Mouse (Mus musculus): Measurements from ENCODE around the gene Ffar4. TPM values are rescaled to one million over a fixed set of nuclear protein-coding genes. Genes with fewer than 3 reads are reported as not detected.
A peak's percentile ranks its signal among the peaks of the same experiment; 100 is the strongest.

Ffar4 gene
- 1.6 and 2.2 TPM in 2 replicates for polyA plus RNA-seq (2012; rRNA removed)

DNA sequence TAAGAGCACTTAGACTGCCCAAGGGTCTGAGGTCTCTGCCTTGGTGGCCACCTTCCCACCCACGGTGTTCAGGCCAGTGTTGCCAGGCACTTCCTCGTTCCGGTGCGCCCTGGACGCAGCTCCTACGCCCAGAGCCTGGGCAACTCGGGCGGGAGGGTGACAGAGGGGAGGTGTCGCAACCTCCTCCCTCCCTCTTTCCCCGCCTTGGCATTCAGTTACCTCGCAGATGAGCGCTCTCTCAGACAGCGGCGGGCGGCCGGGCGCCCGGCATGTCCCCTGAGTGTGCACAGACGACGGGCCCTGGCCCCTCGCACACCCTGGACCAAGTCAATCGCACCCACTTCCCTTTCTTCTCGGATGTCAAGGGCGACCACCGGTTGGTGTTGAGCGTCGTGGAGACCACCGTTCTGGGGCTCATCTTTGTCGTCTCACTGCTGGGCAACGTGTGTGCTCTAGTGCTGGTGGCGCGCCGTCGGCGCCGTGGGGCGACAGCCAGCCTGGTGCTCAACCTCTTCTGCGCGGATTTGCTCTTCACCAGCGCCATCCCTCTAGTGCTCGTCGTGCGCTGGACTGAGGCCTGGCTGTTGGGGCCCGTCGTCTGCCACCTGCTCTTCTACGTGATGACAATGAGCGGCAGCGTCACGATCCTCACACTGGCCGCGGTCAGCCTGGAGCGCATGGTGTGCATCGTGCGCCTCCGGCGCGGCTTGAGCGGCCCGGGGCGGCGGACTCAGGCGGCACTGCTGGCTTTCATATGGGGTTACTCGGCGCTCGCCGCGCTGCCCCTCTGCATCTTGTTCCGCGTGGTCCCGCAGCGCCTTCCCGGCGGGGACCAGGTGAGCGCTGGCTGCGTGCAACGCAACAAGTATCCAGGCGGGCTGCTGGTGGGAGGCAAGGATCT, at the start of gene Ffar4:
Ffar4 (plus strand) TSS at position 214 of the 901 bp plus-strand sequence.
- Histone ChIP-seq H3K36me3 (ENCODE audit: control insufficient read depth, insufficient read depth, low read length) (no peaks in the 10 kb centered on the region), H3K27me3 (ENCODE audit: control insufficient read depth, insufficient read depth, low read length) (no peaks in the 10 kb centered on the region), H3K27ac (ENCODE audit: control insufficient read depth, insufficient read depth, low read depth, low read length) (no peak within 1 kb of the TSS), H3K4me3 (ENCODE audit: control insufficient read depth, low read depth, low read length) (peak within 1 kb of the TSS; percentile 75), H3K4me1 (ENCODE audit: control insufficient read depth, insufficient read depth, low read length) (peaks cover 8% of the 10 kb centered on the region)
- no peak for TF ChIP-seq POLR2A (IDR thresholded peaks at IDR 0.05; ENCODE audit: control insufficient read depth, low read depth, low read length)
- no peak for TF ChIP-seq CTCF (IDR thresholded peaks at IDR 0.05; ENCODE audit: control insufficient read depth, insufficient read depth, insufficient replicate concordance, low read depth, low read length)

DNA sequence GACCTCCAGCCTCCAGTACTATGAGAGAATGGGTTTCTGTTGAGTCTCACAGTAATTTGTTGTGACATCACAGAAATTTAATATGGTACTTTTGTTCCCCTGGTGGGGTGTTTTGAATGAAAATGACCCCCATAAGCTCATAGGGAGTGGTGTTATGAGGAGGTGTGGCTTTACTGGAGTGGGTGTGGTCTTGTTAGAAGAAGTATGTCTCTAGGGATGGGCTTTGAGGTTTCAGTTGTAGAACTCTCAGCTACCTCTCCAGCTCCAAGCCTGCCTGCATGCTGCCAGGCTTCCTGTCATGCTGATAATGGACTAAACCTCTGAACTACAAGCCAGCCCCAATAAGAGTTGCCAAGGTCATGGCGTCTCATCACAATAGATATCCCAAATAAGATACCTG, 47.2 kb upstream of the Ffar4 start:
- TF ChIP-seq CTCF (IDR thresholded peaks at IDR 0.05; ENCODE audit: control insufficient read depth, insufficient read depth, insufficient replicate concordance, low read depth, low read length) (no peak), POLR2A (IDR thresholded peaks at IDR 0.05; ENCODE audit: control insufficient read depth, low read depth, low read length) (no peak)
- H3K27ac ChIP-seq (ENCODE audit: control insufficient read depth, insufficient read depth, low read depth, low read length): no peak overlapping the region

DNA sequence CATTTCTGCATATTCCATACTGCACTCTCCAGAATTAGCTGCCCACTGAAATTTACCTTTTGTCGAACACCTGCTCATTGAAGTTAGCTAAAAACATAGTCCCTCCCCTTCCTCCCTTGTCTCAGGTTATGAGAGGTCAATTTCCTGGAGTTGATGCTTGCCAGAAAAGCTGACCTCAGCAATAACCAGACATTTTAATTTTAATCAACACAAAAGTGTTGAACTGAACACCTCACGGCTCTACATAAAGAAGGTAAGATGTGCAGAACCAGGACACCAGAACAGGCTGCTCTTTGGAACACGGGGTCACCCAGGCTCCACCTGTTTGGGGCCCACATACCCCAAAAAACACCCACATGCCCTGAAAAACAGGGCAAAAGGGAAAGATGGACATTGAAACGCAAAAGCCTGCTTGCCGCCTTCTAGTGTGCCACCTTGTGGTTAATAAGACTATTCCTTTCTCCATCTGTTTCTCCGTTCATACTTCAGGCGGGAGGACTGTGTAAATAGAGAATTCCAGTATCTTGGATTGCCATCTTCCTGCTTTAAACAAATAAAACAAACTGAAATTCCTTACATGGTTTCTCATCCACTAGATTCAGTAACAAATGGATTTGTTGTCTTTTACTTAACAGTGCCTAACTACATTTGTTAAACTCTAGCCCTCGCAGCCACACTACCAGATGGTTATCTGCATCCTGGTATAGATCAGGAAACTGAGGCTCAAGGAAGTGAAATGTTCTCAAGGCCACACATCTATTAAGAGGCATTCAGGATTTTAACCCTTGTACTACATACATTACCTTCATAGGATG, 43.4 kb upstream of the Ffar4 start:
- H3K36me3 ChIP-seq (ENCODE audit: control insufficient read depth, insufficient read depth, low read length): no peaks in the 10 kb centered on the region
- no peaks in the 10 kb centered on the region for H3K27me3 ChIP-seq (ENCODE audit: control insufficient read depth, insufficient read depth, low read length)
- H3K4me1 ChIP-seq (ENCODE audit: control insufficient read depth, insufficient read depth, low read length): peaks cover 7% of the 10 kb centered on the region
- peak overlapping the region; percentile 97; the same call in 1 of the 2 replicates for H3K4me3 ChIP-seq (ENCODE audit: control insufficient read depth, low read depth, low read length)
- TF ChIP-seq POLR2A (IDR thresholded peaks at IDR 0.05; ENCODE audit: control insufficient read depth, low read depth, low read length) (no peak), CTCF (IDR thresholded peaks at IDR 0.05; ENCODE audit: control insufficient read depth, insufficient read depth, insufficient replicate concordance, low read depth, low read length) (no peak)
- no peak overlapping the region for H3K27ac ChIP-seq (ENCODE audit: control insufficient read depth, insufficient read depth, low read depth, low read length)

More for the DNA sequence above, 47.2 kb upstream of the Ffar4 start:
- H3K4me3 ChIP-seq (ENCODE audit: control insufficient read depth, low read depth, low read length): no peak overlapping the region
- H3K36me3 ChIP-seq (ENCODE audit: control insufficient read depth, insufficient read depth, low read length): no peaks in the 10 kb centered on the region
- H3K27me3 ChIP-seq (ENCODE audit: control insufficient read depth, insufficient read depth, low read length): no peaks in the 10 kb centered on the region
- H3K4me1 ChIP-seq (ENCODE audit: control insufficient read depth, insufficient read depth, low read length): peaks cover 7% of the 10 kb centered on the region

DNA sequence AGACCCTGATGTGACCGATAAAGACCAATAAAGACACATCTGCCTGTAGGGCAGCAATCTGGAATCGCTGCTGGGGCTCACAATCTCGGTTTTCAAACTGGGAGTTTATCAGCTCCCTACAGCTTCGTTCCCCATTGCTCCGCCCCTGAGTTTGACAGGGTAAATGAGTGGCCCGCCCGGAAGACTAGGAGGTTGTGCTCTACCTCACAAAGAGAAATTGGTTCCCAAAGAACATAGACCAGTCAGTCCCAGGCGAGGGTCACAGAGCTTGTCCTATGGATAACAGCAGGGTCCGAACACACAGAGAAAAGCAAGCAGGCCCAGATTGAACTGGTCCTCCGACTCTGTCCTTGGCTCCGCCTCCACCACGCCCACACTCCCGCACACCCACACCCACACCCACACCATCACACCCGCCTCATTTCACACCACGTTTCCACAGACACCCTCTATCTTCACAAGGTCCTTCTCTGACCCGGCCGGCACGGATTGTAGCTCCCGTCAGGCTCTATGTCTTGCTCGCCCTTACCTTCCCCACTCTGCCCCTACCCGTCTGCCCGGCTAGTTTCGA, 42.6 kb upstream of the Ffar4 start:
- H3K4me1 ChIP-seq (ENCODE audit: control insufficient read depth, insufficient read depth, low read length): peaks cover 7% of the 10 kb centered on the region
- no peaks in the 10 kb centered on the region for H3K27me3 ChIP-seq (ENCODE audit: control insufficient read depth, insufficient read depth, low read length)
- H3K4me3 ChIP-seq (ENCODE audit: control insufficient read depth, low read depth, low read length): peak overlapping the region; percentile 97
- no peak for TF ChIP-seq CTCF (IDR thresholded peaks at IDR 0.05; ENCODE audit: control insufficient read depth, insufficient read depth, insufficient replicate concordance, low read depth, low read length)
- peak; percentile 27; the same call in 1 of the 2 replicates for TF ChIP-seq POLR2A (IDR thresholded peaks at IDR 0.05; ENCODE audit: control insufficient read depth, low read depth, low read length)
- no peaks in the 10 kb centered on the region for H3K36me3 ChIP-seq (ENCODE audit: control insufficient read depth, insufficient read depth, low read length)
- peak overlapping the region; percentile 48 for H3K27ac ChIP-seq (ENCODE audit: control insufficient read depth, insufficient read depth, low read depth, low read length)

DNA sequence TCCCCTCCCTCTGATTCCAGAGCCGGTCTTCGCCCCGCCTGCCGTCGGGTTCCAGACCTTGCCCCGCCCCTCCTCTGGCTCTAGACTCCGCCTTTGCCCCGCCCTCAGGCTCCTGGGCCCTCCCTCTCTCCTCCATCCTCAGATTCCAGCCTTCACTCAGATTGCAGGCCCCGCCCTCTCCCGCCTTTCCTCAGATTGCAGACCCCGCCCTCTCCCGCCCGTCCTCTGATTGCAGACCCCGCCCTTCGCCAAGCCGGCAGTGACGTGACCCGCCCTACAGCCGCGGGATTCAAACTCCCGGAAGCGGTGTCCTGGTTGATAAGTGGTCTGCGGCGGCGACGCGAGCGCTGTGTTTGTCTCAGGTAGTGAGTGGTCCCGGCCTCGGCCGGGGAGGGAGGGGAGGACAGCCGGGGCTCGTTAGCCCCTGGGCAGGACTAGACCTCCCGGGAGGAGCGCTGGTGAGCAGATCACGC, 42.1 kb upstream of the Ffar4 start, which contains the start of gene Cep55:
Cep55 (plus strand) TSS at position 292 of the 473 bp plus-strand sequence.
- Histone ChIP-seq H3K36me3 (ENCODE audit: control insufficient read depth, insufficient read depth, low read length) (no peaks in the 10 kb centered on the region), H3K27me3 (ENCODE audit: control insufficient read depth, insufficient read depth, low read length) (no peaks in the 10 kb centered on the region), H3K27ac (ENCODE audit: control insufficient read depth, insufficient read depth, low read depth, low read length) (peak within 1 kb of the TSS; percentile 75), H3K4me3 (ENCODE audit: control insufficient read depth, low read depth, low read length) (peak within 1 kb of the TSS; percentile 97), H3K4me1 (ENCODE audit: control insufficient read depth, insufficient read depth, low read length) (peaks cover 7% of the 10 kb centered on the region)
- TF ChIP-seq POLR2A (IDR thresholded peaks at IDR 0.05; ENCODE audit: control insufficient read depth, low read depth, low read length): peak; percentile 59
- no peak for TF ChIP-seq CTCF (IDR thresholded peaks at IDR 0.05; ENCODE audit: control insufficient read depth, insufficient read depth, insufficient replicate concordance, low read depth, low read length)

DNA sequence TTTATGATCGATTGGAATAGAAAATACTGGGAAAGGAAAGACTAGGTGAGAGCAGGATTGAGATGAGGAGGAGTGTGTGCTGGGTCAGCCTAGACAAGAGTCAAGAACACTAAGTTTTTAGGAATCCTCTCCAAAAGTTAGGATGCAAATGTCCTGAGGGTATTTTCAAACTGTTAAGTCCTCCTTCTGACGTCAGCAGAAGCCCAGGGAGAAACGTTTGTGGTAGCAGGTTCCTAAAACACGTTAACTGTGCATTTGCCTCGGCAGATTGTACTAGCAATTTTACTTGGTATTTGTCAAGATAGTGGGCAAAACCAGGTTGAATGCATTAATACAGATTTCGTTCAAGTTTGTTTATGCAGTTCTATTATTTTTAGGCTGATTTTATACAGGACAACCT, 41.1 kb upstream of the Ffar4 start:
- TF ChIP-seq POLR2A (IDR thresholded peaks at IDR 0.05; ENCODE audit: control insufficient read depth, low read depth, low read length) (no peak), CTCF (IDR thresholded peaks at IDR 0.05; ENCODE audit: control insufficient read depth, insufficient read depth, insufficient replicate concordance, low read depth, low read length) (no peak)
- Histone ChIP-seq H3K27me3 (ENCODE audit: control insufficient read depth, insufficient read depth, low read length) (no peaks in the 10 kb centered on the region), H3K36me3 (ENCODE audit: control insufficient read depth, insufficient read depth, low read length) (no peaks in the 10 kb centered on the region), H3K4me3 (ENCODE audit: control insufficient read depth, low read depth, low read length) (peak overlapping the region; percentile 27; the same call in 1 of the 2 replicates), H3K27ac (ENCODE audit: control insufficient read depth, insufficient read depth, low read depth, low read length) (no peak overlapping the region), H3K4me1 (ENCODE audit: control insufficient read depth, insufficient read depth, low read length) (peaks cover 7% of the 10 kb centered on the region)

Measured in testis, adult 2 months (tissue).